Mouse (Mus musculus): ENCODE results near the gene Cep57l1. TPM values are rescaled to one million over a fixed set of nuclear protein-coding genes. Genes with fewer than 3 reads are reported as not detected.

The Cep57l1 gene
- polyA plus RNA-seq, 1 experiment from 2014 or later = 24.1 TPM

DNA sequence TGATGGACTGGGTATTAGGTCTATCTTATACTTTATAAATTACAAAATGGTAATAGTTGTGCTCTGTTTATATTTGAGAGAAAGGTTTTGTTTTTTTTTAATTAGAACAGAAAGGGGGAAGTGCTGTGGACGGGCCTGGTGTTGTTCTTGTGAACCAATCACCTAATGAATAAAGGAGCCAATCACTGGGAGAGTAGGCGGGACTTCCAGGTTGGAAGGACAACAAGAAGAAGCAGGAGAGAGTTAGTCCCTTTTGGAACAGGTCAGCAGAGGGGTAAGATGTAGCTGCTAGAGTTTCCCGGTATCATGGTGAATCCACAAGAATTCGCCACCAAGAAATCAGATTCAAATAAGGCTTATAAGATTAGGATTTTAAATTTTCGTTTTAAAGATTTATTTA, 139.5 kb downstream of the Cep57l1 start:
- H3K36me3 ChIP-seq = no peaks in the 10 kb centered on the region
- no peak overlapping the region for H3K4me2 ChIP-seq (replicated peaks)
- no peak overlapping the region for H3K4me3 ChIP-seq
- WGBS = 82% methylated on average over 5 of the region's 5 CpGs
- H3K9ac ChIP-seq = no peak overlapping the region
- no peaks in the 10 kb centered on the region for H3K4me1 ChIP-seq
- H3K27ac ChIP-seq = no peak overlapping the region
- H3K9me3 ChIP-seq = no peaks in the 10 kb centered on the region
- H3K27me3 ChIP-seq = no peaks in the 10 kb centered on the region
- ATAC-seq (ENCODE audit: insufficient number of reproducible peaks, insufficient read depth, low FRiP score, low TSS enrichment) = no peak

Small RNA genes lying within 50 kb of the gene (microRNA-seq; reads per million reads assigned to microRNA genes)
- gene Mir3473b = not detected

Other genes with a start within 250 kb of the Cep57l1 start
- 0.91 and 0.93 TPM in 2 replicates for gene Ccdc162, start 93.2 kb downstream of the Cep57l1 start, polyA plus RNA-seq (2016; fragmentation: Nextera tagmentation; extraction: Ambion mirVana)
- 38.9 and 42.3 TPM in 2 replicates for gene Sesn1, start 64 bp upstream of the Cep57l1 start, polyA plus RNA-seq (2016; fragmentation: Nextera tagmentation; extraction: Ambion mirVana)
- gene Armc2, start 208.6 kb upstream of the Cep57l1 start, polyA plus RNA-seq (2016; fragmentation: Nextera tagmentation; extraction: Ambion mirVana) = 4.3 and 4.7 TPM in 2 replicates